Mouse (Mus musculus): ENCODE measurements around the gene Aldh2. TPM values are rescaled to one million over a fixed set of nuclear protein-coding genes. Genes with fewer than 3 reads are reported as not detected.
A peak's percentile ranks its signal among the peaks of the same experiment; 100 is the strongest.

The Aldh2 gene
- total and polyA plus RNA-seq, 2 experiments from 2014 or later = 77.2 to 115 TPM

DNA sequence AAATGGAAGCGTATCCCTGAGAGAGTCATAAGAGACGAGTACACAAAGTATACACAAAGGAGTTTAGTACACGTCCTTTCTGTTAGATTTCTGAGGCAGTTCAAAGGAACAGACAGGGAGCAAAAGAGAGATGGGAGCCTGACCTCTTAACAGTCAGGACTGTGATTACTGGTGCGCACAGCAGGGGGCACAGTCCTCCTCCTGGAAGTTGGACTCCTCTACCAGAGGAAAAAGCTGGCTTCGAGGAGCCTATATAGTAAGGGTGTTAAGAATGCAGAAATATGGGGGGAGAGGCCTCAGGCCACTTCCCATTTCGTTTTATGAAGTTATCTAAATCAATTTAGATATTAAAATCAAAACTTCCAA, 47.1 kb downstream of the Aldh2 start:
- H3K4me3 ChIP-seq (ENCODE audit: low read depth, low read length) = peak overlapping the region; percentile 98
- peak; percentile 44 for DNase-seq
- no peaks in the 10 kb centered on the region for H3K36me3 ChIP-seq (ENCODE audit: insufficient read depth)
- H3K27me3 ChIP-seq (ENCODE audit: insufficient read depth, low read length) = no peaks in the 10 kb centered on the region
- H3K9ac ChIP-seq = peak overlapping the region; percentile 97
- peak overlapping the region; percentile 99 for H3K27ac ChIP-seq (ENCODE audit: low read depth, low read length)
- no peaks in the 10 kb centered on the region for H3K9me3 ChIP-seq (ENCODE audit: low read length)
- no peak for ATAC-seq
- H3K4me1 ChIP-seq (ENCODE audit: insufficient read depth) = peaks cover 10% of the 10 kb centered on the region
- WGBS = 33% methylated on average over 6 of the region's 6 CpGs
- TF ChIP-seq CTCF (IDR thresholded peaks at IDR 0.05; ENCODE audit: low read depth) = peak; percentile 60
- H3K4me2 ChIP-seq (ENCODE audit: low read depth) = peak overlapping the region; percentile 57

DNA sequence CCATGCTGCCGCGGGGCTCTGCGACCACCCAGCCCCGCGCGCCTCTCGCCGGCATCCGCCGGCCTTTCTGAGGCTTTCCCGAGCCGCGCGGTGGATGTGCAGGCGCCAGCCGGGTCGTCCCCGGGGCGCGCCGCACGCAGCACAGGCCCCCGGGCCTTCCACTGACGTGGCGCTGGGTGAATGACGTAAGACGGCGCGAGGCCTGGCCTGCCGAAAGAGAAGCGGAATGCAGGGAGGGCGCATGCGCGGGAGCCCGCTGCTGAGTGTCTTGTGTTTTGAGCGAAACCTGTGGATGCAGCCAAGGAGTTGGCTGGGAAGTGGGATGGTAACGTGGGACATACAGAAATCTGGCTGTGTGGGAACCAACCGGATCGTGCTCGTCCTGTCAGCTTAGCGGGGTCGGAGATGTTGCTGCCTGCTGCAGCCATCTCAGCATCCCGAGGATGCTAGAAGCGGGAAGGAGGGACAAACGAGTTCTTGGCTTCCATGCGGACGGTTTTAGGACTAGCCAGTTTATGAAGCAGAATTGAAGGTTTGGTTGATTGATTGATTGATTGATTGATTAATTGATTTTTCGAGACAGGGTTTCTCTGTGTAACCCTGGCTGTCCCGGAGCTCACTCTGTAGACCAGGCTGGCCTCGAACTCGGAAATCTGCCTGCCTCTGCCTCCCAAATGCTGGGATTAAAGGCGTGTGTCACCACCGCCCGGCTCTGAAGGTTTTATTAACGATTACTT, 47.7 kb downstream of the Aldh2 start, which contains the start of gene Mapkapk5:
Mapkapk5 (minus strand) TSS at position 113 of the 737 bp plus-strand sequence.
- Histone ChIP-seq H3K27me3 (ENCODE audit: insufficient read depth, low read length) (no peaks in the 10 kb centered on the region), H3K4me3 (ENCODE audit: low read depth, low read length) (peak within 1 kb of the TSS; percentile 98), H3K4me1 (ENCODE audit: insufficient read depth) (peaks cover 10% of the 10 kb centered on the region), H3K9me3 (ENCODE audit: low read length) (no peaks in the 10 kb centered on the region), H3K9ac (peak within 1 kb of the TSS; percentile 97), H3K36me3 (ENCODE audit: insufficient read depth) (no peaks in the 10 kb centered on the region), H3K4me2 (ENCODE audit: low read depth) (peak within 1 kb of the TSS; percentile 90), H3K27ac (ENCODE audit: low read depth, low read length) (peak within 1 kb of the TSS; percentile 99)
- WGBS = 4% methylated on average over 55 of the region's 55 CpGs
- ATAC-seq (peak; percentile 98), DNase-seq (peak; percentile 98)
- TF ChIP-seq CTCF (IDR thresholded peaks at IDR 0.05; ENCODE audit: low read depth) = no peak

DNA sequence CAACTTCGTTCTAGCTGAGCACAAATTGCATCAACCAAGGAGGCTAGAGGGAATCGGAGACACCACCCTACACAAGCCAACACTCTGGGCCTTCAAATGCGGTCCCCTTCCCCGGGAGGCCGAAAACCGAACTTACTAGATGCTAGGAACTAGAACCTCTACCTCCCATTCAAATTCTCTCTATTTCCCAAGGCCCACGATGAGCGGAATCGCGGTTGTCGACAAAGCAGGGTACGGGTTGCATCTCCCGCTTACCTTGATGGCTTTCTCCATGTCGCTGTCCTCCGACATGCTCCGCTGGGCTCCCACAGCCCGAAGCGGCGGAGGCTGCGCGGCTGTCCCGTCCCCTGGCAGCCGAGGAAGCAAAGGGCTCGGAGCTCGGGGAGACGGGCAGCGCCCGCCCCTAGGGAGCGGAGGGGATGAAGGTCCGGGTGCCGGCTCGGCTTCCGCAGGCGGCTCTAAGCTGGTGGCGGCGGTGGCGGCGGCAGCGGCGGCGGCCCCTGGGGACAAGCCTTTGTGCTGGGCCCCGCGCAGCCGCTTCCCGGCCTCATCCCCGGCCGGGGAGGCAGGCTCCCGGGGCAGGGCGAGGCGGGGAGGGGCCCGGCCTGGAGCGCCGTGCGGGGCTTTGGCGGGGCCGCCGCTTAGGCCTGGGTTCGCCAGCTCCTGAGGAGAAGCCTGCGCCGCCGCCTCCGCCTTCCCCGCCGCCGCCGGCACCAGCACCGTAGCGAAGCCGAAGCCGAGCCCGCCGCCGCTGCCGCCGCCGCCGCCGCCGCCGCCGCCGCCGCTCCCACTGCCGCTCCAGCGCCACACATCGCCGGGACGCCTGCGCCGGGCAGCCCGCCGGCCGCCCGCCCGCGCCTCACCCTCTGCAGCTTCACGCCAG, 48.5 kb downstream of the Aldh2 start, which contains the start of the genes Adam1a and Gm42878:
Adam1a (minus strand) TSS at position 573 of the 883 bp plus-strand sequence.
Gm42878 (minus strand) TSS at position 573 of the 883 bp plus-strand sequence.
- peak within 1 kb of the TSS; percentile 99 for H3K27ac ChIP-seq (ENCODE audit: low read depth, low read length)
- WGBS = 3% methylated on average over 78 of the region's 97 CpGs
- no peaks in the 10 kb centered on the region for H3K9me3 ChIP-seq (ENCODE audit: low read length)
- ATAC-seq (peak; percentile 73), DNase-seq (peak; percentile 14)
- H3K4me2 ChIP-seq (ENCODE audit: low read depth) = peak within 1 kb of the TSS; percentile 90
- no peaks in the 10 kb centered on the region for H3K36me3 ChIP-seq (ENCODE audit: insufficient read depth)
- TF ChIP-seq CTCF (IDR thresholded peaks at IDR 0.05; ENCODE audit: low read depth) = no peak
- H3K4me1 ChIP-seq (ENCODE audit: insufficient read depth) = peaks cover 10% of the 10 kb centered on the region
- H3K9ac ChIP-seq = peak within 1 kb of the TSS; percentile 97
- peak within 1 kb of the TSS; percentile 98 for H3K4me3 ChIP-seq (ENCODE audit: low read depth, low read length)
- no peaks in the 10 kb centered on the region for H3K27me3 ChIP-seq (ENCODE audit: insufficient read depth, low read length)

DNA sequence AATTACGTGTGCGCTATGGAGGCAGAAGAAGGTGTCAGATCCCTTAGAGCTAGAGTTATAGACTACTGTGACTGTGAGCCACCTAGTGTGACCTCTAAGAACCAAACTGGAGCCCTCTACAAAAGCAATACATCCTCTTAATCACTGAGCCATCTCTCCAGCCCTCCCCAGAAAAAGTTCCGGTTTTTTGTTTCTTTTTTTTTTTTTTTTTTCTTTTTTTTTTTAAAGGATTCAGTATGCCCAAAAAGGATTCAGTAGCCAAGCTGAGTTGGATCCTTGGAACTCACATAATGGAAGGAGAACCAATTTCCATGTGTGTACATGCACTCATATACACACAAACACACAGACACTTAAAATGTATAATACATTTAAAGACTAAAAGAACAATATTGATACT, 50.3 kb downstream of the Aldh2 start:
- Histone ChIP-seq H3K9me3 (ENCODE audit: low read length) (no peaks in the 10 kb centered on the region), H3K4me1 (ENCODE audit: insufficient read depth) (peaks cover 10% of the 10 kb centered on the region), H3K9ac (no peak overlapping the region), H3K27me3 (ENCODE audit: insufficient read depth, low read length) (no peaks in the 10 kb centered on the region), H3K4me3 (ENCODE audit: low read depth, low read length) (no peak overlapping the region), H3K27ac (ENCODE audit: low read depth, low read length) (no peak overlapping the region), H3K36me3 (ENCODE audit: insufficient read depth) (peaks cover 5% of the 10 kb centered on the region; the same call in 1 of the 2 replicates), H3K4me2 (ENCODE audit: low read depth) (no peak overlapping the region; the same call in 1 of the 2 replicates)
- whole genome bisulfite sequencing = 72% methylated on average over 3 of the region's 3 CpGs
- no peak for TF ChIP-seq CTCF (IDR thresholded peaks at IDR 0.05; ENCODE audit: low read depth)
- ATAC-seq (no peak), DNase-seq (no peak)

DNA sequence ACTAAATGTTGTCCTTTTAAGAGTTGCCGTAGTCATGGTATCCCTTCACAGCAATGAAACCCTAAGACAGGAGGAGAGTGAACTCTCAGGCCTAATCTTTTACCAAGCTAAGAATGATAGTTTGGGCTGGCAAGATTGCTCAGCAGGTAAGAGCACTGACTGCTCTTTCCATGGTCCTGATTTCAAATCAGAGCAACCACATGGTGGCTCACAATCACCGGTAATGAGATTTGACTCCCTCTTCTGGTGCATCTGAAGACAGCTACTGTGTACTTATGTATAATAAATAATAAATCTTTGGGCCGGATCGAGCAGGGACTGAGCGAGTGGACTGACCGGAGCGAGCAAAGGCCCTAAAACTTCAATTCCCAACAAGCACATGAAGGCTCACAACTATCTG, 52.4 kb downstream of the Aldh2 start:
- TF ChIP-seq CTCF (IDR thresholded peaks at IDR 0.05; ENCODE audit: low read depth) = peak; percentile 53
- peaks cover 18% of the 10 kb centered on the region for H3K36me3 ChIP-seq (ENCODE audit: insufficient read depth)
- no peaks in the 10 kb centered on the region for H3K9me3 ChIP-seq (ENCODE audit: low read length)
- peaks cover 10% of the 10 kb centered on the region for H3K4me1 ChIP-seq (ENCODE audit: insufficient read depth)
- DNase-seq (no peak), ATAC-seq (no peak)
- no peak overlapping the region for H3K9ac ChIP-seq
- H3K27ac ChIP-seq (ENCODE audit: low read depth, low read length) = no peak overlapping the region
- H3K27me3 ChIP-seq (ENCODE audit: insufficient read depth, low read length) = no peaks in the 10 kb centered on the region
- H3K4me3 ChIP-seq (ENCODE audit: low read depth, low read length) = no peak overlapping the region
- WGBS = 85% methylated on average over 7 of the region's 7 CpGs
- no peak overlapping the region for H3K4me2 ChIP-seq (ENCODE audit: low read depth)

DNA sequence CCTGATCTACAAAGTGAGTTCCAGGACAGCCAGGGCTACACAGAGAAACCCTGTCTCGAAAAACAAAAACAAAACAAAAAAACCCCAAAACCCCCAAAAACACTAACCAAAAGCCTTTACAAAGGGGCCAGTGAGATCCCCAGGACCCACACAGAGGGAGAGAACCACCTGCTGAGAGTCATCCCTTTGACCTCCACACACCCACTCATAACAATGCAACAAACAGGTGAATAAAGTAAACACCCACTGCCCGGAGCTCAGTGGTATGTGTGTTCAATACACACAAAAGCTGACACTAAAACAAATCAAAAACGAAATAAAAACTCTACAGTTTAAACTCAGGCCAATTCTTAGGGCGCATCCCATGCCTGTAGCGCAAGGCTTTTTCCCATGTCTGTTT, 53.6 kb downstream of the Aldh2 start:
- TF ChIP-seq CTCF (IDR thresholded peaks at IDR 0.05; ENCODE audit: low read depth) = no peak
- peaks cover 30% of the 10 kb centered on the region for H3K36me3 ChIP-seq (ENCODE audit: insufficient read depth)
- H3K9me3 ChIP-seq (ENCODE audit: low read length) = no peaks in the 10 kb centered on the region
- no peaks in the 10 kb centered on the region for H3K27me3 ChIP-seq (ENCODE audit: insufficient read depth, low read length)
- no peak overlapping the region for H3K27ac ChIP-seq (ENCODE audit: low read depth, low read length)
- 90% methylated on average over 5 of the region's 5 CpGs for whole genome bisulfite sequencing
- no peak overlapping the region for H3K9ac ChIP-seq
- no peak overlapping the region for H3K4me2 ChIP-seq (ENCODE audit: low read depth)
- ATAC-seq (no peak), DNase-seq (no peak)
- peaks cover 10% of the 10 kb centered on the region for H3K4me1 ChIP-seq (ENCODE audit: insufficient read depth)
- H3K4me3 ChIP-seq (ENCODE audit: low read depth, low read length) = no peak overlapping the region

All from forebrain, postnatal 0 days (tissue).